Mouse (Mus musculus) neural tube, embryonic 15.5 days (tissue): ENCODE measurements at regions not wholly inside any gene's neighbourhood (a gene's known extent, or its start where the extent isn't known, plus 50 kb on each side); places are given as distances from the start of the nearest gene placed in this dataset.

ENCODE experiments used
- ATAC-seq: fragments of 200-750 bp; cut with Nextera tagmentation; 2 replicates; pipeline ENCODE4 v1.8.0; 2017; ENCODE audit warnings: mild to moderate bottlenecking, moderate TSS enrichment, moderate library complexity; ENCODE audit not compliant: low FRiP score
- H3K27ac ChIP-seq: fragments of 300-500 bp; sonication (generic); replicated peaks from 2 replicates; pipeline ENCODE4 v1.5.1; 2015; ENCODE audit warnings: mild to moderate bottlenecking, inconsistent platforms
- H3K27me3 ChIP-seq: fragments of 300-500 bp; sonication (generic); replicated peaks from 2 replicates; pipeline ENCODE4 v1.6.1; 2015; ENCODE audit warnings: inconsistent platforms
- H3K36me3 ChIP-seq: fragments of 300-500 bp; sonication (generic); 2 replicates; pipeline ENCODE4 v1.6.1; 2015; ENCODE audit warnings: inconsistent platforms
- H3K4me1 ChIP-seq: fragments of 300-500 bp; sonication (generic); 2 replicates; pipeline ENCODE4 v1.6.1; 2015; ENCODE audit warnings: inconsistent platforms
- H3K4me2 ChIP-seq: fragments of 300-500 bp; sonication (generic); 2 replicates; pipeline ENCODE4 v1.6.1; 2015; ENCODE audit warnings: inconsistent platforms, mild to moderate bottlenecking, moderate library complexity
- H3K4me3 ChIP-seq: fragments of 300-500 bp; sonication (generic); replicated peaks from 2 replicates; pipeline ENCODE4 v1.5.1; 2015; ENCODE audit warnings: mild to moderate bottlenecking, inconsistent platforms
- H3K9ac ChIP-seq: fragments of 300-500 bp; sonication (generic); replicated peaks from 2 replicates; pipeline ENCODE4 v1.6.1; 2015; ENCODE audit warnings: mild to moderate bottlenecking, inconsistent platforms
- H3K9me3 ChIP-seq: fragments of 300-500 bp; sonication (generic); replicated peaks from 2 replicates; pipeline ENCODE4 v1.6.1; 2016; ENCODE audit warnings: inconsistent platforms
- WGBS: fragments of 180-500 bp; shearing (Covaris S2); methylation state at CpG from one replicate; pipeline ENCODE4 v1.1.7; 2015; ENCODE audit warnings: mixed read lengths; 5-methylcytosine and 5-hydroxymethylcytosine counted together

DNA sequence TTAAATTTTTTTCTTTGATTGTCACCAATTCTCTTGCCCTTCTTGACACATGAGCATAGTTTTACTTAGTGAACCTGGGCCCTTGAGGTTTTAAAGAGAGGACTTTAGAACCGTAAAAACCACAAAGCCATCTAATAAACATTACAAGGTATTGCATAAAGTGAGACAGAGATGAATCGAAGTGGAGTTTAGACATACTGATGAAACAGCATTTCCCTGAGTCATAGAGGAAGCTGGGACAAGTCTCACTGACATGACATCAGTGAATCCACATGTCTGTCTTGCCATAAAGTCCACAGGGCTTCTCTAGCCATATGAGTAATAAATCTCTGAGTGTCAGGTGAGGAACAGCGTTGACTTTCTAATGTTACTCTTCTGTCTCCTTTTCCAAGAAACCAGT lies 128.4 kb downstream of the Btc start:
- no peaks in the 10 kb centered on the region for H3K36me3 ChIP-seq
- WGBS, result 89% methylated on average over 3 of the region's 3 CpGs
- H3K4me2 ChIP-seq, result no peak overlapping the region
- no peaks in the 10 kb centered on the region for H3K9me3 ChIP-seq
- ATAC-seq, result no peak
- H3K27me3 ChIP-seq, result no peaks in the 10 kb centered on the region
- no peak overlapping the region for H3K4me3 ChIP-seq
- H3K4me1 ChIP-seq, result no peaks in the 10 kb centered on the region
- no peak overlapping the region for H3K27ac ChIP-seq
- no peak overlapping the region for H3K9ac ChIP-seq

DNA sequence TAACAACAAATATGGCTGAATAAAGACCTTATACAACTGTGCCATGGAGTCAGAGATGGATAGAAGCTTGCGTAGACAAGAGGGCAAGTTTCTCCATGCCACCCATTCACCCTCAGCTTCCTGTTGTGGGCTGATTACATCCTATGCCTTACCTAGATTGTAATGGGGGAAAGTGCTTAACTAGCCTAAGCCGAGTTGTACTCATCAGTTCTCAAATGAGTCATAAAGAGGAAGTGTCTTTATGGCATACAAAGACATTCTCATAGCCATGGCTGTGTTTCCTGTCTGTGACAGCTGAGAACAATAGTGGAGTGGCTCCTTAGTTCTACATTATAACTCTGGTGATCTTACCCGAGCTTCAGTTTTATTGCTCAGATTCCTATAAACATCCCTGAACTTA lies 124.3 kb downstream of the Btc start:
- ATAC-seq, result no peak
- H3K27me3 ChIP-seq, result no peaks in the 10 kb centered on the region
- no peak overlapping the region for H3K9ac ChIP-seq
- no peak overlapping the region for H3K4me3 ChIP-seq
- no peak overlapping the region for H3K27ac ChIP-seq
- no peaks in the 10 kb centered on the region for H3K36me3 ChIP-seq
- H3K4me1 ChIP-seq, result no peaks in the 10 kb centered on the region
- H3K9me3 ChIP-seq, result no peaks in the 10 kb centered on the region
- H3K4me2 ChIP-seq, result no peak overlapping the region
- WGBS, result 65% methylated on average over 3 of the region's 3 CpGs

GRCm38 (mm10) chr5:91279464-91279863 lies 123.3 kb downstream of the Btc start:
- no peak overlapping the region for H3K27ac ChIP-seq
- no peak overlapping the region for H3K4me3 ChIP-seq
- no peak overlapping the region for H3K9ac ChIP-seq
- H3K4me1 ChIP-seq, result no peaks in the 10 kb centered on the region
- ATAC-seq, result no peak
- WGBS, result 88% methylated on average over 2 of the region's 2 CpGs
- no peaks in the 10 kb centered on the region for H3K27me3 ChIP-seq
- no peaks in the 10 kb centered on the region for H3K9me3 ChIP-seq
- no peak overlapping the region for H3K4me2 ChIP-seq
- H3K36me3 ChIP-seq, result no peaks in the 10 kb centered on the region

DNA sequence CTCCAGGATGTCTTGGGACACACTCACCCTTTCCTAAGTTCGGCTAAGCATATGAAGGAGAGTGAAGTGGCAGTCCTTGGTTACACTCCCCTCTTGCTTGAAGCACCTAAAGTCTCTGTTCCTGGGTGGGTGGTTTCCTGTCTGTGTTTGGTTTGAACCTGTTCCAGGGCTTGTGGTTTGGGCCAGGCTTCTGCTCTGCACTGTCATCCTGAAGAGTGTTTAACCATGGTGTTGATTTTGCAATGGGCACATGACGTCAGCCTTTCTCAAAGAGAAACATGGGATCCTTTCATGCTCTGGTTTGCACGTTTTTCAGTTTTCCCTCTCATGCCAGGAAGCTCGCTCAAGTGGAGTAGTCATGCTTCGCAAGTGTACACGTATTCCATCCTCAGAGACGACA lies 119.8 kb downstream of the Btc start:
- ATAC-seq, result no peak
- WGBS, result 87% methylated on average over 7 of the region's 7 CpGs
- no peak overlapping the region for H3K4me2 ChIP-seq

GRCm38 (mm10) chr5:91293073-91293472 lies 109.7 kb downstream of the Btc start:
- Histone ChIP-seq H3K4me3 (no peak overlapping the region), H3K27me3 (no peaks in the 10 kb centered on the region), H3K4me2 (no peak overlapping the region), H3K9ac (no peak overlapping the region), H3K27ac (no peak overlapping the region), H3K36me3 (no peaks in the 10 kb centered on the region), H3K9me3 (no peaks in the 10 kb centered on the region), H3K4me1 (no peaks in the 10 kb centered on the region)
- ATAC-seq, result no peak
- 80% methylated on average over 4 of the region's 4 CpGs for WGBS

More for the DNA sequence above, 119.8 kb downstream of the Btc start:
- Histone ChIP-seq H3K27me3 (no peaks in the 10 kb centered on the region), H3K4me3 (no peak overlapping the region), H3K9me3 (no peaks in the 10 kb centered on the region), H3K27ac (no peak overlapping the region), H3K36me3 (no peaks in the 10 kb centered on the region), H3K9ac (no peak overlapping the region), H3K4me1 (no peaks in the 10 kb centered on the region)

GRCm38 (mm10) chr5:91294957-91295356 lies 107.8 kb downstream of the Btc start:
- H3K36me3 ChIP-seq, result no peaks in the 10 kb centered on the region
- no peaks in the 10 kb centered on the region for H3K27me3 ChIP-seq
- no peak overlapping the region for H3K9ac ChIP-seq
- H3K9me3 ChIP-seq, result no peaks in the 10 kb centered on the region
- no peak overlapping the region for H3K27ac ChIP-seq
- ATAC-seq, result no peak
- H3K4me1 ChIP-seq, result no peaks in the 10 kb centered on the region
- 87% methylated on average over 3 of the region's 3 CpGs for WGBS
- no peak overlapping the region for H3K4me3 ChIP-seq
- H3K4me2 ChIP-seq, result no peak overlapping the region

- no peaks in the 10 kb centered on the region for H3K9me3 ChIP-seq
- no peak for ATAC-seq
- no peaks in the 10 kb centered on the region for H3K27me3 ChIP-seq
- 87% methylated on average over 2 of the region's 2 CpGs for WGBS
- H3K36me3 ChIP-seq, result no peaks in the 10 kb centered on the region
- H3K4me3 ChIP-seq, result no peak overlapping the region
- H3K4me2 ChIP-seq, result no peak overlapping the region
- no peaks in the 10 kb centered on the region for H3K4me1 ChIP-seq
- no peak overlapping the region for H3K27ac ChIP-seq
- no peak overlapping the region for H3K9ac ChIP-seq
These were observed 105.7 kb downstream of the Btc start for GRCm38 (mm10) chr5:91297068-91297467.

- ATAC-seq, result no peak
- WGBS, result 89% methylated on average over 17 of the region's 17 CpGs
- H3K4me1 ChIP-seq, result no peaks in the 10 kb centered on the region
- H3K27ac ChIP-seq, result no peak overlapping the region
- no peak overlapping the region for H3K9ac ChIP-seq
- H3K4me2 ChIP-seq, result no peak overlapping the region
- no peaks in the 10 kb centered on the region for H3K36me3 ChIP-seq
- H3K9me3 ChIP-seq, result no peaks in the 10 kb centered on the region
- no peak overlapping the region for H3K4me3 ChIP-seq
- no peaks in the 10 kb centered on the region for H3K27me3 ChIP-seq
These were observed 100.7 kb downstream of the Btc start for GRCm38 (mm10) chr5:91302114-91302513.

DNA sequence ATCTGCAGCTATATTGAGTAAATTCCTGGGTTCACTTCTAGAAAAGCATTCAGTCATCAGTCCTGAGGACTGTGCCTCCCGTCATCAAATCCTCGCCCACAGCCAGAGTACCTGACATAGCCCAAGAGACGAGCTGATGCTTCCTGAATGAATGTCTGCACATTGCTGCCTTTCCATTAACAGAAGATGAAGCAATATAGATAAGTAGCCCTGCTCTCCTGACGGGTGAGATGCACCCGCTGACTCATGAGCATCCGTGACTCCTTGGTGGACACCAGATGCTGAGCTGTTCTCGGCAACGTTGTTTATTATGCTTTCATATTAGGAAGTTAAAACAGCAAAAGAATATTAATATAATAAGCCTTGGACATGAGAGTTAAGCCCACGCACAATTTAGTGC lies 99.9 kb downstream of the Btc start:
- Histone ChIP-seq H3K36me3 (no peaks in the 10 kb centered on the region), H3K27ac (no peak overlapping the region), H3K4me3 (no peak overlapping the region), H3K9me3 (no peaks in the 10 kb centered on the region), H3K4me1 (no peaks in the 10 kb centered on the region), H3K9ac (no peak overlapping the region), H3K27me3 (no peaks in the 10 kb centered on the region), H3K4me2 (no peak overlapping the region)
- ATAC-seq, result no peak
- WGBS, result 84% methylated on average over 9 of the region's 9 CpGs

- H3K4me2 ChIP-seq, result no peak overlapping the region
- no peak overlapping the region for H3K4me3 ChIP-seq
- H3K9me3 ChIP-seq, result no peaks in the 10 kb centered on the region
- no peak for ATAC-seq
- no peak overlapping the region for H3K27ac ChIP-seq
- H3K27me3 ChIP-seq, result no peaks in the 10 kb centered on the region
- no peaks in the 10 kb centered on the region for H3K4me1 ChIP-seq
- H3K36me3 ChIP-seq, result no peaks in the 10 kb centered on the region
- WGBS, result 70% methylated on average over 5 of the region's 5 CpGs
- no peak overlapping the region for H3K9ac ChIP-seq
These were observed 99.1 kb downstream of the Btc start for GRCm38 (mm10) chr5:91303702-91304101.

DNA sequence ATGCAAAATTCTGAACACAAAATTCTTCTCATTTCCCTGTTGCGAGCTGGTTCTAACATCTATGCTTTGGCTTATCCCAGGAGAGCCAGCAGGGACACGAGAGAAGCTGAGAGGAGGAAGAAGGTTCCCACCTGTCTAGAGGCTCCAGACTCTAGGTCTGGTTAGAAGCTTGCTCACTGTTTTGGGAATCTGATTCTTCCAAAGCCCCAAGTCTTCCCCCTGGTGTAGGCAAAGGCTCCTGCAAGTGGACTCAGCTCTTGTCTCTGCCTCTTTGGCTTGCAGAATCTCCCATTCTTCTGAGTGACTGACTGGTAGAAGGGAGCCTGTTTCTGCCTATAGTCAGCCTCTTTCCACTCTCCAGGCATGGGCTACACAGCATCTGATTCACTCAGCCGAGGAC lies 95.8 kb downstream of the Btc start:
- no peak for ATAC-seq
- H3K27ac ChIP-seq, result no peak overlapping the region
- 83% methylated on average over 3 of the region's 3 CpGs for WGBS
- H3K4me1 ChIP-seq, result no peaks in the 10 kb centered on the region
- H3K9me3 ChIP-seq, result no peaks in the 10 kb centered on the region
- H3K36me3 ChIP-seq, result no peaks in the 10 kb centered on the region
- no peak overlapping the region for H3K9ac ChIP-seq
- no peaks in the 10 kb centered on the region for H3K27me3 ChIP-seq
- no peak overlapping the region for H3K4me2 ChIP-seq
- no peak overlapping the region for H3K4me3 ChIP-seq
